Mouse (Mus musculus) testis, adult 2 months (tissue): Measurements from ENCODE around the gene Maco1. TPM values are rescaled to one million over a fixed set of nuclear protein-coding genes. Genes with fewer than 3 reads are reported as not detected.

Experiments
- H3K27ac ChIP-seq: fragments of 200-500 bp; 2 replicates; pipeline ENCODE4 v1.5.1; 2012; ENCODE audit warnings: low read depth, low read length; ENCODE audit not compliant: control insufficient read depth, insufficient read depth
- H3K27me3 ChIP-seq: fragments of 200-500 bp; 2 replicates; pipeline ENCODE4 v1.6.1; 2012; ENCODE audit warnings: mild to moderate bottlenecking, low read length, moderate library complexity; ENCODE audit not compliant: control insufficient read depth, insufficient read depth
- H3K36me3 ChIP-seq: fragments of 200-500 bp; 2 replicates; pipeline ENCODE4 v1.6.1; 2012; ENCODE audit warnings: mild to moderate bottlenecking, low read length; ENCODE audit not compliant: control insufficient read depth, insufficient read depth
- H3K4me1 ChIP-seq: fragments of 200-500 bp; 2 replicates; pipeline ENCODE4 v1.6.1; 2012; ENCODE audit warnings: low read length; ENCODE audit not compliant: control insufficient read depth, insufficient read depth
- H3K4me3 ChIP-seq: fragments of 200-500 bp; 2 replicates; pipeline ENCODE4 v1.5.1; 2012; ENCODE audit warnings: low read depth, mild to moderate bottlenecking, low read length, moderate library complexity, mixed read lengths; ENCODE audit not compliant: control insufficient read depth
- CTCF ChIP-seq: fragments of 200-500 bp; IDR thresholded peaks from 2 replicates; pipeline ENCODE4 v1.5.1; 2012; ENCODE audit warnings: low read depth, mild to moderate bottlenecking, inconsistent platforms, low read length, moderate library complexity; ENCODE audit not compliant: control insufficient read depth, insufficient read depth, insufficient replicate concordance
- POLR2A ChIP-seq: fragments of 200-500 bp; IDR thresholded peaks from 2 replicates; pipeline ENCODE4 v1.6.1; 2012; ENCODE audit warnings: low read depth, mild to moderate bottlenecking, inconsistent platforms, low read length, moderate library complexity; ENCODE audit not compliant: control insufficient read depth
- polyA plus RNA-seq: library from polyadenylated mRNA; depleted of rRNA; stranded (reverse); fragments of >200 nt; gene quantifications from 2 replicates; pipeline ENCODE4 v1.2.3, GENCODE M21; 2012

Maco1 gene
- polyA plus RNA-seq, 1 experiment: 15.7 TPM

GRCm38 (mm10) chr4:134769081-134769811 lies 83.9 kb downstream of the Maco1 start:
- no peak for TF ChIP-seq POLR2A
- TF ChIP-seq CTCF: no peak
- H3K27ac ChIP-seq: no peak overlapping the region
- H3K27me3 ChIP-seq: no peaks in the 10 kb centered on the region
- H3K36me3 ChIP-seq: no peaks in the 10 kb centered on the region
- H3K4me1 ChIP-seq: peaks cover 17% of the 10 kb centered on the region
- no peak overlapping the region for H3K4me3 ChIP-seq

- H3K27me3 ChIP-seq: no peaks in the 10 kb centered on the region
- peak overlapping the region; percentile 89 for H3K4me3 ChIP-seq
- no peak for TF ChIP-seq POLR2A
- TF ChIP-seq CTCF: no peak
- H3K4me1 ChIP-seq: peaks cover 17% of the 10 kb centered on the region
- H3K36me3 ChIP-seq: no peaks in the 10 kb centered on the region
- no peak overlapping the region for H3K27ac ChIP-seq
Observed at GRCm38 (mm10) chr4:134768226-134768888, 84.8 kb downstream of the Maco1 start.

- Histone ChIP-seq H3K27me3 (no peaks in the 10 kb centered on the region), H3K4me1 (peaks cover 17% of the 10 kb centered on the region), H3K27ac (peak within 1 kb of the TSS; percentile 46; the same call in 1 of the 2 replicates), H3K4me3 (peak within 1 kb of the TSS; percentile 89), H3K36me3 (no peaks in the 10 kb centered on the region)
- TF ChIP-seq CTCF (no peak), POLR2A (no peak)
Observed at GRCm38 (mm10) chr4:134767426-134768225, 85.5 kb downstream of the Maco1 start, which contains the start of gene Ldlrap1. Gene Ldlrap1, minus strand, starts transcription at chr4:134768024.

GRCm38 (mm10) chr4:134766904-134767425 lies 86.2 kb downstream of the Maco1 start:
- Histone ChIP-seq H3K36me3 (no peaks in the 10 kb centered on the region), H3K4me1 (peaks cover 17% of the 10 kb centered on the region), H3K27ac (no peak overlapping the region; the same call in 1 of the 2 replicates), H3K27me3 (no peaks in the 10 kb centered on the region), H3K4me3 (peak overlapping the region; percentile 89)
- TF ChIP-seq POLR2A: no peak
- TF ChIP-seq CTCF: no peak

GRCm38 (mm10) chr4:134766277-134766676 lies 86.9 kb downstream of the Maco1 start:
- no peaks in the 10 kb centered on the region for H3K36me3 ChIP-seq
- H3K27me3 ChIP-seq: no peaks in the 10 kb centered on the region
- H3K4me3 ChIP-seq: no peak overlapping the region
- H3K27ac ChIP-seq: no peak overlapping the region
- TF ChIP-seq POLR2A (no peak), CTCF (no peak)
- peaks cover 17% of the 10 kb centered on the region for H3K4me1 ChIP-seq

GRCm38 (mm10) chr4:134764333-134764732 lies 88.8 kb downstream of the Maco1 start:
- peaks cover 17% of the 10 kb centered on the region for H3K4me1 ChIP-seq

More at GRCm38 (mm10) chr4:134764333-134764732, 88.8 kb downstream of the Maco1 start:
- H3K27me3 ChIP-seq: no peaks in the 10 kb centered on the region
- H3K36me3 ChIP-seq: no peaks in the 10 kb centered on the region
- H3K27ac ChIP-seq: no peak overlapping the region
- H3K4me3 ChIP-seq: no peak overlapping the region
- TF ChIP-seq POLR2A (no peak), CTCF (no peak)
